Mouse (Mus musculus) heart, adult 8-10 months (tissue): ENCODE results near the gene Dync1i1. TPM values are rescaled to one million over a fixed set of nuclear protein-coding genes. Genes with fewer than 3 reads are reported as not detected.

Experiments
- DNase-seq: peaks from one replicate; pipeline ENCODE4 v3.0.0; 2022; ENCODE audit warnings: low spot score
- total RNA-seq, 4 experiments: library from RNA; stranded (reverse); gene quantifications; 2 replicates each; pipeline ENCODE4 v1.2.4; 2022

Gene Dync1i1
- total RNA-seq, 4 experiments from 2014 or later = 0.37 to 1.0 (median 0.52) TPM

DNA sequence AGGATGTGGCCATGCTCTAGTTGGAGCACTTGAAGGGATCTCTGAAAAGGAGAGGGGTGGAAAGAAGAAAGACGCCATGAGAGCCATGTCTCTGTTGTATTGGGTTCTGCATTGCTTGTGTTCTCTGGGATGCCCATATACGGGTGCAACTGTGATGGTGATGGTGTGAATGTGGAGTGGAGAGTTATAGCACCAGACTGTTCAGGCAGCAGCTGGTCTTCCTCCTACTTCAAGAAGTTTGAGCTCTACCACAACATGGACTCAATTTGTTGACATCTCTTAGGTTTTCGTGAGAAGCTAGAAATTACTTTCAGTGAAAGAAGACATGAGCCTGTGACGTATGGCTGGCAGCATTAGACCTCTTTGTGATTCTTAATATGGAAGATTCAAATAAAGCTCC, 44.8 kb downstream of the Dync1i1 start:
- no peak for DNase-seq

DNA sequence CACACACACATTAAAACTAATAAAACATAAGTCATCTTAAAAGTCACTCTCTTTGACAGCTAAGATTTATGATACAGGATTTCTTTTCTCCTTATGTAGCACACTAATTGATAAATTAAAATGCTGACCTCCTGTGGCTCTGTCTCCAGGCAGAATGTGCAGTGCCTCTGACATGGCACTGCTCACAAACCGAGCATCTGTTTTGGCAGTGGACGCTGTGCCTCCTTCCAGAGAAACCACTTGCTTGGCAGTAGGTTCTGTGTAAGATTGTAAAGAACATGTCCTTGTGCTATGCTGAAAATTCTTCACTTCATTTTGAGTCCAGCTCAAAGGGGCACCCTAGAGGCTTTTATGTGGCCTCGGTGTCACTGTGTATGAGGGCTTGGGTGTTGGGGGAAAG, 50.0 kb downstream of the Dync1i1 start:
- no peak for DNase-seq

DNA sequence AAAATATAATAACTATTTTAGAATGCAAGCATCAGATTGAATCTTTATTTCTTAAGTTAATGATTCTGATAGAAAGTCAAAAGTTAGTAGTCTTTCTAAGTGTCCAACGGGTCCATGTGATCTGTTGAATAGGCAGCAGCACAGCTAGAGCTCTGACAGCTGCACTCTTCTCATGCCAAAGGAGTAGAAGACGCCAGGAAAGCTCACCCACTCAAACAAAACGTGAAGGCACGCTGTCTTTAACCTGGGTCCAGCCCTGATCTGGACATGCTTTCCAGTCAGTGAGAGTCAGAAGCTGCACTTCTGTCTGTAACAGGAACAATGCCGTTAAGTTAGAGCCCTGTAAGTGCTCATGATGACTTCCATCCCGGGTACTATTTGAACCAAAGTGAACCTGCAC, 56.3 kb downstream of the Dync1i1 start:
- no peak for DNase-seq

DNA sequence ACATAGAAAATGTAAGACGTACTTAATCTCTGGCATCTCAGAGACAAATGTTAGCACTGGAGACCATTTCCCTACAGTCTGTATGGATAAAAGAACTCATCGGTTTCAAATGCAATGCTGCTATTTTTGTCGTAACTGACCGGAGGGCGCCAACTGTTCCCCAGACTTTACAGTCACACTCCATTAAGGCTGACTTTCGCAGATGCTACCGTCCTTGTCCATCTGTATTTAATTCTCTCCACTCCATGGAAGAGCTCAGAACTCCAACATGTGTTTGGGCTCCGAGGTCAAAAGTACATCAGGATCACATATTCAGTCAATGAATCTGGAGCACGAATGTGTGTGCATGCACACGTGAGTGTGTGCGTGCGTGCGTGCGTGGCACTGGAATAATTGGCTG, 58.4 kb downstream of the Dync1i1 start:
- no peak for DNase-seq

DNA sequence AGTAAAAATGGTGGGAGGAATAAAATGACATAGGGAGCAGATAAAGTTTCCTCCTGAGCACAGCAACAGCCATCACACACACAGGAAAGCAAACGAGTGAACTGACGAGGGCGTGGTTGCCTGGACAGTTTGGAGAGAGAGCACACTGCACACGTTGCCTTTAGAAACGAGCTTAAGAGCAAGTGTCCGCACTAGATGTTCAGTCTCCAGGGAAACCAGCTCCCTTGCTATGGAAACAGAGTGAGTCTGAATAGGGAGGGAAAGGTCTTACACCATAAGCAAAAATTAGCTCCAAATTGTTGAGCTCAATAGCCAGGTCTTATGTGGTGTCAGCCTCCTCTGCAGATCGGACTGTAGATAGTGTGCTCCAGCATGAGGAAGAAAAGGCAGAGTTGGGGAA, 65.2 kb downstream of the Dync1i1 start:
- DNase-seq = no peak

DNA sequence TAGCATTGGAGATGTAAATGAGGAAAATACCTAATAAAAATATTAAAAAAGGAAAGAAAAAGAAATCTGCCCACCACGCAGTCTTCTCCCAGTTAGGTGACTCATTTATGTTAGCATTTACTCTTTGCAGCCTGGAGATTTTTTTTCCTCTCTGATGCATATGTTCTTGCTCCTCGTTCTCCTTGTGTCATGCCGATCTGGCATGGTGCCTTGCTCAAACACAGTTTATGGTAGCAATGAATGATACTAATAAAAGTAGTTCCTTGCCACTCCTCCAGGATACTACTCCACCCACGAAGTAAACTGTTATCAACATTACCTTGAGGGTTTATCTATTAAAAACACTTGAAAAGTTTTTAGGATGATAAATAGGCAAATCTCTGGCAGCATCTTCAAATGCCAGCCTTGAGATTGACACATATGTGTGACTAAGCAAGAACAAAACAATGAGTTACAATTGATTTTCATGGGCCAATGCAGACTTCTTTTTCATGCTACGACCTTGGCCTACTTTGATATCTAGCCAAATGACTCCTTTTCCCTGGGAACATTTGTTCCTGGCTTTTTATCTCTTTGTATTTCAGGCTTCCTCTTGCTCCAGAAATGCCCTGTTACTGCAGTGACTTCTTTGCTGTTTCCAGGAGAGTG, 68.8 kb downstream of the Dync1i1 start:
- no peak for DNase-seq

DNA sequence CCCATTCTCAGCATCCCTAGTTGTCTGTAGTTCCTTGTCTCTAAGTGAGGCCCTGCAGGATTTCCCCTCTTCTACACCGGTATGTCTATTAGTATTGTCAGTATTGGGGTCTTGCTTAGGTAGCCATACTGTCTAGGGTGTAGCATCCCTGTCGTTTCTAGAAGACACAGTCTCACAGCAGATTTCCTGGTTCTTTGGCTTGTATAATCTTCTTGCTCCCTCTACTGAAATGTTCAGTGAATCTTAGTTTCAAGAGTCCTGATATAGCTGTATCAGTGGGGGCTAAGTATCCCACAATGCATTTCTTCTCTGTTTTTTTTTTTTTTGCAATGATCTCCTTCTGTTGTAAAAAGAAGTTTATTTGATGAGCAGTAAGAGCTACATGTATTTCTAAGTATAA, 69.9 kb downstream of the Dync1i1 start:
- no peak for DNase-seq

DNA sequence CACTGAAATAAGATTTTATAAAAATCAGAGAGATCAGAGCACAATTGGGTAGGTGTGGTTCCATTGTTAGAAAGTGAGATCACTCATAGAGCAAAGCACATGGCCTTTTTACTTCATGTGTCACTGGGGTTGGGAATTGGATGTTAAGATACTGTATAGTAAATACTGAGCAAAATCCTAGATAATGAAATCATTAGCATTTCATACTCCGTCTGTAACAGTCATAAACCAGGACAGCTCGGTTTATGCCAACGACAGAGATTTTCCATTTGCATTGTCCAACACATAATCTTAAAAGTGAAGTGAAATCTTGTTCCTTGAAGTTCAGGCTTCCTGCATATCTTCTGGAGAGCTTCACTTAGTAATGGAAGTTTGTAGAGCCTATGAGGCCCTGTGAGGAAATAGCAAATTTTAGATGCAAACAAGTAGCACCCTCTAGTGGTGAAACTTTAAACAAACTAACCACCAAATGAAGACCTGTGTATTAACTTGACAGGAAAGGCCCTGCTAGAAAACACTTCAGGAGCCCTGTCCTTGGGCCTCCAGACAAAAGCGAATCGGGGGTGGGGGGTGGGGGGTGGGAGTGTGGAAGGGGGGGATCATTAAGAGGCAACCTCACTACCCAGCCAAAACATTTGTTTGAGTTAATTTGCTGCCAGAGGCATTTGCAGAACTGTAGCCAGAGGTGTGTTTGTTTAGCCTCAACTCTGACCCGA, 76.8 kb downstream of the Dync1i1 start:
- DNase-seq = peak; percentile 52

DNA sequence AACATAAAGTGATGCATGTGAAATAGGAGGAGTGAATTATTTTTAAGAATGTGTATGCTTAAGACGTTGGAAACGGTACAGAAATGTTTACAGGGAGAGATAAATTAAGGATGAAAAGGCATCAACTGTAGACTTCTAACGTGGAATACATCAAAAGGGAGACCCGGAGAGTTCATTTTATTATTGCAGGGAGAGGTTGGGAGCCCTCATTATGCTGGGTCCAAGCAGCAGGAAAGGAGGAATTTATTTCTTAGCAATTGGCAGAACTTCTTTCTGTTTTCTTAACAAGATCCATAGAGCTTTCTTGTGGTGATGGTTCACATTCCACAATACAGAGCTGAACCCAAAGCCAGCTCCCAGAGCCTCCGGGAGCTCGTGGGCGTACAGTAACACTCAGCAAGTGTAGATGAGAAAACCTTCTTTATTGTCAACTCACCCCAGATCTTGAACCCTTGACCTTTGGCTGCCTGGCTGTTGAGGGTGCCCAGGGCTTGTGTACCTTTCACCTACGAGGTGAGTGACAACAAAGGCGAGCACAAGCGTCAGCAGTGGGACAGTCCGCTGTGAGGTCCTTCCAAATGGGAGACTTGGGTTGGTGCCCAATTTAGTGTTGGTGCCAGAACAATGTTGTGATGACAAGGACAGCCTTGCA, 77.5 kb downstream of the Dync1i1 start:
- DNase-seq = no peak

DNA sequence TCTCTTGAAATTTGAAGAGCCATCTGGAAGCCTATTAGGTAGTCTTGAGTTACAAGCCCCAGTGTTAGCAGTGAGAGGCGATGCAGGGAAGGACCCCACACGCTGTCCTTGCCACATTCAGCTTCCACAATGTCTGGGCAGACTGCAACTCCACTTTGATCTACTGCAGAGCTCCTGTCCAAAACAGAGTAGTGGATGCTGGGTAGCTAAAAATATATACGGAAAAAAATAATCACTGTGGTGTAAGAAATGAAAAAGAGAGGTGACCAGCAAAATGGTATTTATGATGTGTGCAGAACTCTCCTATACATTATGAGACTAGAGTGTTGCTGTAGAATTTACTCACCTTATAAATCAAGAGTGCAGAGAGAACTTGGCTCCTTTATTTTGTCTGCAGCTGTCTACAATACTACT, 82.6 kb downstream of the Dync1i1 start:
- DNase-seq = no peak

DNA sequence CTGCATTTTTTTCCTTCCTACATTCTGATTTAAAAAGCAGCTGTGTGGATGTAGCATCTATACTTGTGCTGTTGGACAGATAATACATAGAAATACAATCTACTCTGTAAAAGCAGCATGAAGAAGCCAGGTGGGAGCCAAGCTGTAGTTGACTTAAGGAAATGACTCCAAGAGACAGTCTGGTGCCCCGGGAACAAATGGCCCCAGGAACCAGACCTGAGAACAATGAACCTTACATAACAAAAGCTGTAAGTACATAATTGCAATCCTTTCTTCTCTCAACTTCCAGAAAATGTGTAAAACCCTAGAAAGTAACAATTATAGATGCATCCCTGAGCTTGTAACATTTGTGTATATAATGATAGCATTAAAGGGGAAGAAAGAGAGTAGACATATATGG, 86.6 kb downstream of the Dync1i1 start:
- DNase-seq = no peak

DNA sequence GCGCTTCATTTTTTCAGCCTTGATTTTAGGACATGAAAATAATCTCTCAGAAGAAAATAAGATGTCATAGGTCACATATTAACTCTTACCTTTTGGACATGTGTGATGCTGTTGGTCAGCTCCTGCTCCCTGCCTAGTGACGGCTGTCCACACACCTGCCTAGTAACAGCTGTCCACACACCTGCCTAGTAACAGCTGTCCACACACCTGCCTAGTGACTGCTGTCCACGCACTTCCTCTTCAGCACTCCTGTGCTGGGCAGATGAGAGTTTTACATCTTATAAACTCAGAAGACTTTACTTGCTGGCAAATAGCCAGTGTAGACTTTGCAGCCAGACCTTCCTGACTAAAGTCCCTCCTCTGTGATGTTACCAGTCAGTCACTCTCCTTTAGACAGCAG, 94.2 kb downstream of the Dync1i1 start:
- no peak for DNase-seq

DNA sequence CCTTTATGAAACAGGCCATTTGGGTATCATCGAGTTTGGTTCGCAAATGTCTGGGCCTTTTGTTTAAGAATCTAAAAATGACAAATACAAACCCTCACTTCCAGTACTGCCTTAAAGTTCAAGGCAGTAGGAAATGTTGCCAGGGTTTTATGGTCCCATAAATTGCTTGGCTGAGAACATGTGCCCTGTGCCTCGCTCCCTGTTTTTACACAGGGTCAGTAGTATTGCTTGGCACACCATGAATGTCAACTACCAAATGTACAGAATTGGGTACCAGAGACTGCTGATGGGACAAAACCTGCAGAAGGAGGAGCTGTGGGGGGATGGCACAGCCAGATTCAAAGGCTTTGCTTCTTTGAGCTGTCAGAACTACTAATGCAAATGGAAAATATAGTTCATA, 100.0 kb downstream of the Dync1i1 start:
- DNase-seq = no peak

DNA sequence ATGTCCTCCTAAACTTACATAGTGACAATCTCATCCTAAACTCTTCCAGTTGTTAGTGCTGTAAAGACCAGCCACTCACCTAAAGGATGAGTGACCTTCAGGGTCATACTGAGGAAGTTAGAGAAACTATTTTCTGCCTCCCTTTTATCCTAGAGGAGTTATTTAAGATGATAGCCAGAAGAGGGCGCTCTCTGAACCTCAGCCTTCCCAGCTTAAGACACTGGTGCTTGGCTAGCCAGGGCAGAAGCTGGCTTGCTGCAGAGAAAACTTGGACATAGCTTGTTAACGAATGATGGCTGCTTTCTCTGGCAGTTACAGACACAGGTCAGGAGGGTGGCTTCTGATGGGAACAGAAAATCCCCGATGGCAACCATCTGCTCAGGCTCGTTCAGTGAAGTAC, 101.6 kb downstream of the Dync1i1 start:
- no peak for DNase-seq

DNA sequence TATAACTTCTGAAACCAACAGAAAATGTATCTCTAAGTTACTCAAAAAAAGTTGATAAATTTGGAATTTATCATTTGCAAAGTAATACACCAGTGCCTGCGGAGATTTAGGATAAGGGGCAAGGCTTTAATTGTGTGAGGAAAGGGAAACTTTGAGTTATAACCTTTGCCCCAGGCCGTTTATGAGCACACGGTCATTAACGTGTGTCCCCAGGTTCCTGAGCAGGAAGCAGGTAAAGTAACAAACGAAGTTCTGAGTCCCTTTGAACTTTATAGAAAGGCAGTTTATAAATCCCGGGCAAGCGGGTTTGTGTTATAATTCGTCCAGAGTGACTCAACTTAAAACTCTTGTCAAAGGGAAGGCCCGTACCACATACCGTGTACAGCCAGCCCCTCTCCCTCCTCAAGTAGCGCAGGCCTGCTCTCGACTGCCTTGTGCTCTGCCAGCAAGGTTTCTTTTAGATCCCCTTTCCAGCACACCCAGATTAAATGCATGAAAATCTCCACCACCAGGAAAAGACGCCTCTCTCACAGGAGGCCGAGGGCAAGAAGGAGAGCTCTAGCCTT, 103.1 kb downstream of the Dync1i1 start:
- DNase-seq = no peak

DNA sequence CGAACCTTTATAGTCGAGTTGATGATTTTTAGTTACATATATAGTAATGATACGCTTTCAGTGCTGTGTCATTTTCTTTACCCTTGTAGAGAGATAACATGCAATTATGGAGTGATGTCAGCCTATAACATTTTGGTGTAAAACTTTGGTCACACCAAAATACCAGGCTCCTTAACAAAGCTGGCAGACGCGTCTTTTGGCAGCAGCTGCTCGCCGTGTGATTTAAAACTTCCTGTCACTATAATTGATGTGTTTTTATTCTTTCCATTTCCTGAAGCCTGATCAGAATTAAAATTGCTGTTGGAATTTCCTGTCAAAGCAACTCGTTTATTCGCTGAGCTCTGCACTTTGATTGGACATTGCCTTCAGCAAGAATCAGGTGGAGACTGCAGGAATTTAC, 103.7 kb downstream of the Dync1i1 start:
- DNase-seq = no peak

DNA sequence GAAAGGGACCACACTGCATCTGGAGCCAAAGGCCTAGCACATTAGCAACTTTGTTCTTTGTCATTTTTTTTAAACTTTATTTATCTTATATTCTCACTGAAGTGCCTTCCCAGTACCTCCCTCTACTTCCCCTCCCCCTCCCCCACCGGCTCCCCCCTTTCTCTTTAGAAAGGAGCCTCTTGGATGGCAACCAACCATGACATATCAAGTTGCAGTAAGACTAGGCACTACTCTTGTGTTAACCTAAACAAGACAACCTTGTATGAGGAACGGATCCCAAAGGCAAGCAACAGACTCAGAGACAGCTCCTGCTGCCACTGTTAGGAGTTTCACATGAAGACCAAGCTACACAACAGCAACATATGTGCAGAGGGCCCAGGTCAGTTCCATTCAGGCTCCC, 105.3 kb downstream of the Dync1i1 start:
- no peak for DNase-seq

DNA sequence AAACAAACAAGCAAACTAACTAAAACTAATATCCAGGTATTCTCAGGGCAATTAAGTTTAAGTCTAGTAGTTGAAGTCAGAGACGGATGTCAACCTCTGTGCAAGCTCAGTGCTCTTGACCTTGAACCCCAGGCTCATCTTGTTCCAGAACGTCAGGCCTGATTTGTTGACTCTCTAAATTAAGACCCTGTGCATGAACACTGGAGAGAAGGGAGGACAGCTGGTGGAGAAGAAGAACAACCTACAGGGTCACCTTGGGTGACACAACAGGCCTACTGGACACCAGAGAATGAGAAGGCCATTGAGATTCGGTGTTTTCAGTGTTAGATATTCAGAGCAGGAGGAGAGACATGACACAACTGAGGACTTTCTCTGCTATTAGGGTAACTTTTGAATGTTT, 105.8 kb downstream of the Dync1i1 start:
- DNase-seq = no peak

DNA sequence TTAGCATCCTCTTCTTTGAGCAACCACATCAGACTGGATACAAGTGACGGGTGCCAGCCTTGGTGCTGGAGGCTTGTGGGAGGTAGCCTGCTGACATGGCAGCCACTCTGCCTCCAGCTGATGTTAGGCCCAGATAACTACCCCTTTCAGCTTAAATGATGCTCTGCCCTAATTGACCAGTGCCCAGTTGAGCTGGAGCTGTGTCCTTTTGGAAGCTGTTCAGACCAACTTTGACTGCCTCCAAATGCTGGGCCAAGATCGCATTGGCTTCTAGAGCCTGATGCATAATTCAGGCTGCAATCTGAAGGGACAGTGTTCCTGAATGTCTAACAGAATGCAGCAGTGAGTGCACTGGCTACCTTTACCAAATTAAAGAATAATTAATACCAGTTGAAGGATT, 107.4 kb downstream of the Dync1i1 start:
- no peak for DNase-seq

DNA sequence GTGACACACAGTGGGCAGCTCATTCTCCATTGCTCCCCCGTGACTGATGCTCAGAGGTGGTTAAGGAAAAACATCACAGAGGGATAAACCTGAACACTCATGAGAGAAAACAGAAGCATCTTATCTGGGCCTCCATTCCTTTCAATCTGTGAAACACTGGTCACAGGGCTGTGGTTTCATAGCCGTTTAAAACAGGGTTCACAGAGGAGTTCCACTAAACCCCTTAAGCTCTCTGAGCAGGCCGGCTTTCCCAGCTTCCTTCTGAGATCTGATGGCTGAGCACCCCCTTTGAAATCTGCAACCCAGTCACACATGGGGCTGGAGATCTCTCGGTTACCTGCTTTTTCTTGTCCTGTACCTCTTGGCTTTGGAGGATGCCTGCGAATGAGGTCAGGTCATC, 117.0 kb downstream of the Dync1i1 start:
- no peak for DNase-seq

DNA sequence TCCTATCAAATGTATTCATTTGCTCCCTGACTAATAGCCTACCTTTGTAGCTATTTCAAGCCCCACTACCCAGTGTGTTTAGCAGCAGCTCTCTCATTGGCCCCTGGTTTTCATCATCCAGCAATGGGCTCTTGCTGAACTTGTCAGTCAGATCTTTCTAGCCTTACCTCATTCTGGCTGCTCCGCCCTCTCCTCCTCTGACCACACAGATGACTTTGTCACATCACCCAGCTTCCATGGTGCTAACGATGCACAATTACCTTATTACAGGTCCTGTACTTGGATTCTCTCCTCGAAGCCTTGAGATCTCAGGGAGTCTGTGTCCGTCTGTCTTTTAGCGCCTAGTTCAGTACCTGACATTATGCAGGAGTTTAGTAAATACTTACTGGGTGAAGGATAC, 120.7 kb downstream of the Dync1i1 start:
- no peak for DNase-seq

DNA sequence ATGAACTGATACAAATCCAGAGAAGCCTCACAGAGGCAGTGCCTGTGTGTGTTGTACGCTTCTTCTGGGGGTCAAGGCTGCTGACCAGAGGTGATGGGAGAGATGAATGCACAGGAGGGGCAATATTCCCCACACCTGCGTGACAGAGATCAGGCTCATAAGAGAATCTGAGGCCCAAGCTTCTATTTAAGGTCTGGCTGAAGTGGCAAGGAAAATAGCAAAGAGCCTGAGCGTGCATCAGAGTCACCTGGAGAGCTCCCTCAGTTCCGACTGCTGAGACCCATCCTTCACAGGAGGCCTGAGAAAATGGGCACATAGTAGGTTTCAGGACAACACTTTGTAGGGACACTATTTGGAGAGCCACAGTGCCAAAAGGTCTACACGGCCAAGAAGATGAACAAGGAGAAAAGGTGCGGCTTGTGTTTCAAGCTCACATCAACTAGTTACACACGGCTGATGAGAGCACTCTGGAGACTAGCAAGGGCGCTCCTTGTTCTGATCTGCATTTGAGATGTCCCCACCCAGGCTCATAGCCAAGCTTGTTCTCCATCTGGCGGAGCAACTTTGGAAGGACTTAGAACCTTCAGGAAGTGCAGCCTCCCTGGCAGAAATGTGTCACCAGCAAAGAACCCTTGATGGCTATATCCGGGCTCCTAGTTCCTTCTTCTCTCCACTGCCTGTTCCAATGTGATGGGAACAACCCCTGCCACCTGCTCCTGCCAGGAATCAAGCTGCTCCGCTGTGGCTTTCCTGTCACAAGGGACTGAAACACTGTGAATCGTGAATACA, 128.8 kb downstream of the Dync1i1 start:
- DNase-seq = no peak
